Mouse (Mus musculus) heart, embryonic 12.5 days (tissue): ENCODE data around the gene Trim14. TPM values are rescaled to one million over a fixed set of nuclear protein-coding genes. Genes with fewer than 3 reads are reported as not detected.

Experiments
- ATAC-seq: fragments of 200-750 bp; cut with Nextera tagmentation; 2 replicates; pipeline ENCODE4 v1.8.0; 2017; ENCODE audit warnings: moderate TSS enrichment, moderate library complexity; ENCODE audit not compliant: insufficient number of reproducible peaks, low FRiP score
- H3K27ac ChIP-seq: fragments of 300-500 bp; sonication (generic); 2 replicates; pipeline ENCODE4 v1.5.1; 2016; ENCODE audit warnings: mild to moderate bottlenecking, moderate library complexity; ENCODE audit not compliant: poor library complexity, severe bottlenecking
- H3K27me3 ChIP-seq: fragments of 300-500 bp; sonication (generic); replicated peaks from 2 replicates; pipeline ENCODE4 v1.6.1; 2016; ENCODE audit warnings: mild to moderate bottlenecking, moderate library complexity
- H3K36me3 ChIP-seq: fragments of 300-500 bp; sonication (generic); 2 replicates; pipeline ENCODE4 v1.6.1; 2016; ENCODE audit warnings: mild to moderate bottlenecking, moderate library complexity
- H3K4me1 ChIP-seq: fragments of 300-500 bp; sonication (generic); replicated peaks from 2 replicates; pipeline ENCODE4 v1.6.1; 2016; ENCODE audit warnings: mild to moderate bottlenecking
- H3K4me2 ChIP-seq: fragments of 300-500 bp; sonication (generic); 2 replicates; pipeline ENCODE4 v1.6.1; 2016; ENCODE audit warnings: mild to moderate bottlenecking, moderate library complexity
- H3K4me3 ChIP-seq: fragments of 300-500 bp; sonication (generic); 2 replicates; pipeline ENCODE4 v1.5.1; 2016; ENCODE audit warnings: mild to moderate bottlenecking
- H3K9ac ChIP-seq: fragments of 300-500 bp; sonication (generic); 2 replicates; pipeline ENCODE4 v1.6.1; 2016; ENCODE audit warnings: mild to moderate bottlenecking, moderate library complexity
- H3K9me3 ChIP-seq: fragments of 300-500 bp; sonication (generic); replicated peaks from 2 replicates; pipeline ENCODE4 v1.6.1; 2016; ENCODE audit warnings: mild to moderate bottlenecking, moderate library complexity
- WGBS: fragments of 180-500 bp; shearing (Covaris S2); methylation state at CpG from one replicate; pipeline ENCODE4 v1.1.7; 2016; 5-methylcytosine and 5-hydroxymethylcytosine counted together
- polyA plus RNA-seq: library from polyadenylated mRNA; unstranded; fragments of >200 nt; fragmentation: Nextera tagmentation; extraction: Ambion mirVana; gene quantifications from 2 replicates; pipeline ENCODE4 v1.2.1, GENCODE M21; 2016

Trim14 gene
- polyA plus RNA-seq, 1 experiment from 2014 or later: 0.78 TPM

- 21% methylated on average over 17 of the region's 17 CpGs for WGBS
- Histone ChIP-seq H3K27ac (peak overlapping the region; percentile 6), H3K27me3 (peaks cover 39% of the 10 kb centered on the region), H3K4me3 (peak overlapping the region; percentile 47), H3K36me3 (no peaks in the 10 kb centered on the region), H3K9ac (peak overlapping the region; percentile 66), H3K4me2 (peak overlapping the region; percentile 91), H3K9me3 (peaks cover 2% of the 10 kb centered on the region; the same call in 1 of the 2 replicates), H3K4me1 (peaks cover 8% of the 10 kb centered on the region)
- ATAC-seq: peak; percentile 74
These were observed 9.0 kb downstream of the Trim14 start for GRCm38 (mm10) chr4:46526798-46527557.

GRCm38 (mm10) chr4:46526226-46526625 is 9.7 kb downstream of the Trim14 start:
- 82% methylated on average over 3 of the region's 3 CpGs for WGBS

GRCm38 (mm10) chr4:46523324-46523723 is 12.6 kb downstream of the Trim14 start:
- 89% methylated on average over 4 of the region's 4 CpGs for WGBS

More at GRCm38 (mm10) chr4:46526226-46526625, 9.7 kb downstream of the Trim14 start:
- ATAC-seq: no peak
- H3K9ac ChIP-seq: no peak overlapping the region
- peaks cover 37% of the 10 kb centered on the region for H3K27me3 ChIP-seq
- H3K36me3 ChIP-seq: no peaks in the 10 kb centered on the region
- peaks cover 14% of the 10 kb centered on the region for H3K4me1 ChIP-seq
- H3K27ac ChIP-seq: no peak overlapping the region
- peaks cover 8% of the 10 kb centered on the region for H3K9me3 ChIP-seq
- H3K4me2 ChIP-seq: no peak overlapping the region
- no peak overlapping the region for H3K4me3 ChIP-seq

GRCm38 (mm10) chr4:46521457-46521856 is 14.5 kb downstream of the Trim14 start:
- peaks cover 41% of the 10 kb centered on the region for H3K27me3 ChIP-seq
- H3K9me3 ChIP-seq: peaks cover 11% of the 10 kb centered on the region
- peak overlapping the region; percentile 30; the same call in 1 of the 2 replicates for H3K4me2 ChIP-seq
- no peak overlapping the region for H3K27ac ChIP-seq
- WGBS: 45% methylated on average over 10 of the region's 10 CpGs
- no peak overlapping the region for H3K4me3 ChIP-seq
- H3K9ac ChIP-seq: no peak overlapping the region
- peaks cover 23% of the 10 kb centered on the region for H3K4me1 ChIP-seq
- ATAC-seq: no peak
- H3K36me3 ChIP-seq: no peaks in the 10 kb centered on the region

More at GRCm38 (mm10) chr4:46523324-46523723, 12.6 kb downstream of the Trim14 start:
- Histone ChIP-seq H3K9ac (no peak overlapping the region), H3K27me3 (peaks cover 34% of the 10 kb centered on the region), H3K4me2 (no peak overlapping the region), H3K4me3 (no peak overlapping the region), H3K27ac (no peak overlapping the region), H3K36me3 (no peaks in the 10 kb centered on the region), H3K4me1 (peaks cover 31% of the 10 kb centered on the region), H3K9me3 (peaks cover 11% of the 10 kb centered on the region)
- no peak for ATAC-seq

GRCm38 (mm10) chr4:46520491-46520890 is 15.4 kb downstream of the Trim14 start:
- Histone ChIP-seq H3K4me3 (no peak overlapping the region), H3K4me1 (peaks cover 23% of the 10 kb centered on the region), H3K9me3 (peaks cover 11% of the 10 kb centered on the region), H3K27me3 (peaks cover 39% of the 10 kb centered on the region), H3K27ac (0 out of 2 replicates have a peak overlapping the region, but pooled peaks have one; percentile 19), H3K36me3 (no peaks in the 10 kb centered on the region), H3K9ac (no peak overlapping the region), H3K4me2 (peak overlapping the region; percentile 30)
- ATAC-seq: peak; percentile 57
- WGBS: 22% methylated on average over 2 of the region's 2 CpGs

- Histone ChIP-seq H3K4me1 (peaks cover 7% of the 10 kb centered on the region; the same call in 1 of the 2 replicates), H3K27ac (peak overlapping the region; percentile 51; the same call in 1 of the 2 replicates), H3K27me3 (peaks cover 7% of the 10 kb centered on the region; the same call in 1 of the 2 replicates), H3K9ac (no peak overlapping the region), H3K4me3 (peak overlapping the region; percentile 69), H3K9me3 (peaks cover 4% of the 10 kb centered on the region), H3K4me2 (peak overlapping the region; percentile 97), H3K36me3 (peaks cover 17% of the 10 kb centered on the region)
- WGBS: 12% methylated on average over 16 of the region's 16 CpGs
- peak; percentile 40; the same call in 1 of the 2 replicates for ATAC-seq
These were observed 28.0 kb downstream of the Trim14 start for GRCm38 (mm10) chr4:46507736-46508460.

GRCm38 (mm10) chr4:46506801-46507610 is 28.9 kb downstream of the Trim14 start:
- H3K4me3 ChIP-seq: peak overlapping the region; percentile 69
- H3K27ac ChIP-seq: no peak overlapping the region
- H3K4me1 ChIP-seq: peaks cover 7% of the 10 kb centered on the region; the same call in 1 of the 2 replicates
- peaks cover 26% of the 10 kb centered on the region for H3K36me3 ChIP-seq
- H3K9me3 ChIP-seq: peaks cover 4% of the 10 kb centered on the region
- peak overlapping the region; percentile 76 for H3K9ac ChIP-seq
- peak overlapping the region; percentile 97 for H3K4me2 ChIP-seq
- H3K27me3 ChIP-seq: peaks cover 7% of the 10 kb centered on the region; the same call in 1 of the 2 replicates
- ATAC-seq: peak; percentile 97
- under 1% methylated on average over 94 of the region's 94 CpGs for WGBS

- H3K4me1 ChIP-seq: peaks cover 7% of the 10 kb centered on the region; the same call in 1 of the 2 replicates
- peaks cover 7% of the 10 kb centered on the region; the same call in 1 of the 2 replicates for H3K27me3 ChIP-seq
- H3K9ac ChIP-seq: no peak overlapping the region
- peaks cover under 1% of the 10 kb centered on the region; the same call in 1 of the 2 replicates for H3K9me3 ChIP-seq
- H3K27ac ChIP-seq: no peak overlapping the region
- ATAC-seq: no peak
- H3K4me2 ChIP-seq: no peak overlapping the region
- no peak overlapping the region for H3K4me3 ChIP-seq
- peaks cover 40% of the 10 kb centered on the region for H3K36me3 ChIP-seq
- 67% methylated on average over 8 of the region's 8 CpGs for WGBS
These were observed 30.4 kb downstream of the Trim14 start for GRCm38 (mm10) chr4:46505361-46506057.

GRCm38 (mm10) chr4:46503881-46504280 is 32.1 kb downstream of the Trim14 start:
- WGBS: 67% methylated on average over 3 of the region's 3 CpGs
- H3K27ac ChIP-seq: no peak overlapping the region
- H3K9ac ChIP-seq: no peak overlapping the region
- H3K4me3 ChIP-seq: no peak overlapping the region
- H3K9me3 ChIP-seq: no peaks in the 10 kb centered on the region
- ATAC-seq: no peak
- H3K36me3 ChIP-seq: peaks cover 55% of the 10 kb centered on the region
- no peak overlapping the region for H3K4me2 ChIP-seq
- peaks cover 7% of the 10 kb centered on the region; the same call in 1 of the 2 replicates for H3K27me3 ChIP-seq
- H3K4me1 ChIP-seq: peaks cover 7% of the 10 kb centered on the region; the same call in 1 of the 2 replicates
